Mouse (Mus musculus) lung, postnatal 0 days (tissue): ENCODE data around the gene Psma5. TPM values are rescaled to one million over a fixed set of nuclear protein-coding genes. Genes with fewer than 3 reads are reported as not detected.

Experiments used
- ATAC-seq: fragments of 200-750 bp; cut with Nextera tagmentation; 2 replicates; pipeline ENCODE4 v1.8.0; 2017; ENCODE audit warnings: moderate library complexity
- DNase-seq: peaks from one replicate; pipeline ENCODE4 v3.0.0-alpha.2; 2016; ENCODE audit warnings: low spot score
- H3K27ac ChIP-seq: fragments of 300-500 bp; sonication (generic); 2 replicates; pipeline ENCODE4 v1.5.1; 2014; ENCODE audit warnings: antibody characterized with exemption, mild to moderate bottlenecking, low read length, mixed read lengths
- H3K27me3 ChIP-seq: fragments of 300-500 bp; sonication (generic); replicated peaks from 2 replicates; pipeline ENCODE4 v1.6.1; 2014; ENCODE audit warnings: low read length, mixed read lengths; ENCODE audit not compliant: insufficient read depth
- H3K36me3 ChIP-seq: fragments of 300-500 bp; sonication (generic); 2 replicates; pipeline ENCODE4 v1.6.1; 2014; ENCODE audit warnings: low read length, mixed read lengths; ENCODE audit not compliant: insufficient read depth
- H3K4me1 ChIP-seq: fragments of 300-500 bp; sonication (generic); 2 replicates; pipeline ENCODE4 v1.6.1; 2014; ENCODE audit warnings: antibody characterized with exemption, low read depth, low read length, mixed read lengths; ENCODE audit not compliant: insufficient read depth
- H3K4me2 ChIP-seq: fragments of 300-500 bp; sonication (generic); replicated peaks from 2 replicates; pipeline ENCODE4 v1.6.1; 2014; ENCODE audit warnings: low read depth, mild to moderate bottlenecking, low read length, moderate library complexity, mixed read lengths
- H3K4me3 ChIP-seq: fragments of 300-500 bp; sonication (generic); 2 replicates; pipeline ENCODE4 v1.5.1; 2014; ENCODE audit warnings: low read depth, low read length
- H3K9ac ChIP-seq: fragments of 300-500 bp; sonication (generic); replicated peaks from 2 replicates; pipeline ENCODE4 v1.6.1; 2014; ENCODE audit warnings: low read depth, mild to moderate bottlenecking
- H3K9me3 ChIP-seq: fragments of 300-500 bp; sonication (generic); 2 replicates; pipeline ENCODE4 v1.6.1; 2016; ENCODE audit warnings: low read length, mixed read lengths
- CTCF ChIP-seq: IDR thresholded peaks from 2 replicates; pipeline ENCODE4 v1.5.1; 2016; ENCODE audit warnings: antibody characterized with exemption, mild to moderate bottlenecking
- EP300 ChIP-seq: IDR thresholded peaks from 2 replicates; pipeline ENCODE4 v1.6.1; 2016; ENCODE audit warnings: antibody characterized with exemption, mild to moderate bottlenecking, control low read depth
- WGBS: fragments of 180-500 bp; shearing (Covaris S2); extraction: QIAGEN DNeasy Blood & Tissue Kit; methylation state at CpG from one replicate; pipeline ENCODE4 v1.1.7; 2014; 5-methylcytosine and 5-hydroxymethylcytosine counted together
- polyA plus RNA-seq: library from polyadenylated mRNA; unstranded; fragments of >200 nt; fragmentation: Nextera tagmentation; extraction: Ambion mirVana; gene quantifications from 2 replicates; pipeline ENCODE4 v1.2.1, GENCODE M21; 2015

Psma5 gene
- 156 and 163 TPM in 2 replicates for polyA plus RNA-seq

- Histone ChIP-seq H3K4me1 (no peaks in the 10 kb centered on the region; the same call in 1 of the 2 replicates), H3K9me3 (no peaks in the 10 kb centered on the region), H3K4me2 (peak within 1 kb of the TSS; percentile 93), H3K27ac (0 out of 2 replicates have a peak within 1 kb of the TSS, but pooled peaks have one; percentile 43), H3K27me3 (no peaks in the 10 kb centered on the region), H3K9ac (peak within 1 kb of the TSS; percentile 72), H3K4me3 (peak within 1 kb of the TSS; percentile 84), H3K36me3 (peaks cover 2% of the 10 kb centered on the region; the same call in 1 of the 2 replicates)
- ATAC-seq (peak; percentile 100), DNase-seq (peak; percentile 99)
- under 1% methylated on average over 79 of the region's 79 CpGs for WGBS
- TF ChIP-seq EP300: no peak
- 0 out of 2 replicates have a peak, but pooled peaks have one; percentile 1 for TF ChIP-seq CTCF
These were observed at the start of gene Psma5 for GRCm38 (mm10) chr3:108256719-108257637. TSS of gene Psma5 (plus strand) at chr3:108256926.

- no peak for DNase-seq
- no peak overlapping the region for H3K4me3 ChIP-seq
- no peak for ATAC-seq
- no peaks in the 10 kb centered on the region for H3K9me3 ChIP-seq
- no peak overlapping the region for H3K27ac ChIP-seq
- peaks cover 8% of the 10 kb centered on the region; the same call in 1 of the 2 replicates for H3K4me1 ChIP-seq
- H3K36me3 ChIP-seq: 0 out of 2 replicates have a peak, but pooled peaks cover 4% of the 10 kb centered on the region
- WGBS: 75% methylated on average over 3 of the region's 3 CpGs
- H3K4me2 ChIP-seq: peak overlapping the region; percentile 91
- no peak for TF ChIP-seq CTCF
- TF ChIP-seq EP300: no peak
- H3K27me3 ChIP-seq: no peaks in the 10 kb centered on the region
- no peak overlapping the region for H3K9ac ChIP-seq
These were observed 47.7 kb upstream of the Psma5 start for GRCm38 (mm10) chr3:108209001-108209400.

DNA sequence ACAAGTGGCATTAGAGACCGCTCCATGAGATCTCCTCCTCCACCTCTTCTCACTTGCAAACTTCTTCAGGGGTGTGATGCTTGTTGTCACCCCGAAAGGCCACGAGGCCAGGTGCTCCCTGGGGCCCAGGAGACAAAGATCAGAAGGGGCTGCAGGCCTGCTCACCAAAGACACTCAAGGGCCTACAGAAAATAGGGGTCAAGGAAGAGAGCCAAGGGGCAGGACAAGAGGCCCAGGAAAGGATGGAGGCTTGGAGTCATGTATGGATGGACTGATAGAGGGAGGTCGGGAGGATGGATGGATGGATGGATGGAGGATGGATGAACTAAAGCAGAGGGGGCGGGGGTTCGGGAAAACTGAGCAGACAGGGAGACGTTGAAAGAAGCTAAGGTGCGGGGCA lies 47.2 kb upstream of the Psma5 start:
- Histone ChIP-seq H3K4me1 (peaks cover 8% of the 10 kb centered on the region; the same call in 1 of the 2 replicates), H3K27me3 (no peaks in the 10 kb centered on the region), H3K9me3 (no peaks in the 10 kb centered on the region), H3K4me3 (peak overlapping the region; percentile 73), H3K27ac (no peak overlapping the region), H3K9ac (peak overlapping the region; percentile 80), H3K36me3 (0 out of 2 replicates have a peak, but pooled peaks cover 4% of the 10 kb centered on the region), H3K4me2 (peak overlapping the region; percentile 91)
- no peak for TF ChIP-seq EP300
- TF ChIP-seq CTCF: no peak
- WGBS: 2% methylated on average over 8 of the region's 8 CpGs
- no peak for DNase-seq
- no peak for ATAC-seq

DNA sequence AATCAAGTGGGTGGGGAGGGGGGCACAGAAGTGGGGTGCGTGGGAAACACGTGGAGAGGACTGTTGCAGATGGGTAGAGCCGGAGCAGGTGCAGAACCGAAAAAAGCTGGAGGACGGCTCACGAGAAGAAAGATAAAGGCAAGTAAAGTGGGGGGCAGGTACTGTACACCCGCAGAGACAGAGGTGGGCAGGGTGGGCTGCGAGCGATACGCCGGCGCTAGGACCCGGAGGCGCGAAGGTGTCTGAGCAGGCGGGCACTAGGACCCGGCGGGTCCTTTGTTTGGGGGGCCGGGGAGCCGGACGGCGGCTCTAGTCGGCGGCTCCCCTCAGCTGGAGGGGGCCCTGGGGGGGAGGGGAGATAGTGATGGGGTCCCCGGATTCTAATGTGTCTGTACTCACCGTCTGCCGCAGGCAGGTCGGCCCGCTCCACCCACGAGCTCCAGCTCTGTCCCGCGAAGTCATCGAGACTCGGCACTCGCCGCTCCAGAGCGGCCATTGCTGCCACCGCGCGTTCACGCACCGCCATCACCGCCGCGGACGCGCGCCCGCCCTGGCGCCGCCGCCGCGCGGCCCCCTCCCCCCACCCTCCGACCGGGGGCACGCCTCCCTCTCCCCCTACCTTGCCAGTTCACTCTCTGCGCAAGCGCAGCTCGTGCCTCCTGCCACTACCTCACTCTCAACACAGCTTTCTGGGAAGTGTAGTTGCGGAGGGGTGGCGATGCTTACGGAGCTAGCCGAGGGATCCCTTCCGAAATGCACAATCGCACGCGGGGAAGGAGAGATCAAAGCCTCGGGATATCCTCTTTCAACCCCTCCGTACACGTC lies 46.6 kb upstream of the Psma5 start:
- DNase-seq (peak; percentile 98), ATAC-seq (peak; percentile 97)
- Histone ChIP-seq H3K27me3 (no peaks in the 10 kb centered on the region), H3K4me2 (peak overlapping the region; percentile 91), H3K4me1 (peaks cover 8% of the 10 kb centered on the region; the same call in 1 of the 2 replicates), H3K9ac (peak overlapping the region; percentile 80), H3K27ac (peak overlapping the region; percentile 79), H3K9me3 (no peaks in the 10 kb centered on the region), H3K4me3 (peak overlapping the region; percentile 73), H3K36me3 (0 out of 2 replicates have a peak, but pooled peaks cover 4% of the 10 kb centered on the region)
- WGBS: 0% methylated on average over 48 of the region's 72 CpGs
- no peak for TF ChIP-seq CTCF
- TF ChIP-seq EP300: no peak

GRCm38 (mm10) chr3:108210771-108211139 lies 46.0 kb upstream of the Psma5 start, which contains the start of gene Atxn7l2:
TSS of gene Atxn7l2 (minus strand) at chr3:108210934.
- Histone ChIP-seq H3K27me3 (no peaks in the 10 kb centered on the region), H3K4me3 (peak within 1 kb of the TSS; percentile 73), H3K4me2 (peak within 1 kb of the TSS; percentile 91), H3K9me3 (no peaks in the 10 kb centered on the region), H3K27ac (peak within 1 kb of the TSS; percentile 79), H3K36me3 (0 out of 2 replicates have a peak, but pooled peaks cover 4% of the 10 kb centered on the region), H3K4me1 (peaks cover 8% of the 10 kb centered on the region; the same call in 1 of the 2 replicates), H3K9ac (peak within 1 kb of the TSS; percentile 80)
- WGBS: 0% methylated on average over 14 of the region's 14 CpGs
- TF ChIP-seq CTCF (peak; percentile 60), EP300 (no peak)
- peak; percentile 52 for ATAC-seq
- peak; percentile 58 for DNase-seq
